Mouse (Mus musculus): ENCODE data around the gene Rnf41. TPM values are rescaled to one million over a fixed set of nuclear protein-coding genes. Genes with fewer than 3 reads are reported as not detected.
A peak's percentile ranks its signal among the peaks of the same experiment; 100 is the strongest.

Rnf41 gene
- polyA plus RNA-seq, 1 experiment from 2014 or later, result 105 TPM

GRCm38 (mm10) chr10:128409692-128410559 lies 1.5 kb upstream of the Rnf41 start:
- Histone ChIP-seq H3K4me2 (ENCODE audit: low read length) (peak overlapping the region; percentile 98), H3K9me3 (replicated peaks; ENCODE audit: control insufficient read depth, low read length, poor library complexity, severe bottlenecking) (no peaks in the 10 kb centered on the region), H3K27ac (ENCODE audit: low read length) (peak overlapping the region; percentile 89), H3K9ac (ENCODE audit: low read depth, low read length) (peak overlapping the region; percentile 85), H3K36me3 (ENCODE audit: control insufficient read depth, insufficient read depth, low read length) (peaks cover 4% of the 10 kb centered on the region; the same call in 1 of the 2 replicates), H3K4me1 (ENCODE audit: control insufficient read depth, insufficient read depth, low read length) (peaks cover 39% of the 10 kb centered on the region), H3K27me3 (ENCODE audit: control insufficient read depth, insufficient read depth, low read depth, low read length) (no peaks in the 10 kb centered on the region), H3K4me3 (ENCODE audit: low read depth, low read length) (peak overlapping the region; percentile 71)
- WGBS, result 6% methylated on average over 36 of the region's 36 CpGs
- peak; percentile 85 for ATAC-seq

GRCm38 (mm10) chr10:128410560-128410845 lies 954 bp upstream of the Rnf41 start:
- H3K9me3 ChIP-seq (replicated peaks; ENCODE audit: control insufficient read depth, low read length, poor library complexity, severe bottlenecking), result no peaks in the 10 kb centered on the region
- peak overlapping the region; percentile 71 for H3K4me3 ChIP-seq (ENCODE audit: low read depth, low read length)
- ATAC-seq, result no peak
- H3K4me1 ChIP-seq (ENCODE audit: control insufficient read depth, insufficient read depth, low read length), result peaks cover 39% of the 10 kb centered on the region
- H3K36me3 ChIP-seq (ENCODE audit: control insufficient read depth, insufficient read depth, low read length), result peaks cover 5% of the 10 kb centered on the region; the same call in 1 of the 2 replicates
- 21% methylated on average over 4 of the region's 4 CpGs for WGBS
- peak overlapping the region; percentile 98 for H3K4me2 ChIP-seq (ENCODE audit: low read length)
- H3K27ac ChIP-seq (ENCODE audit: low read length), result peak overlapping the region; percentile 35
- peak overlapping the region; percentile 80; the same call in 1 of the 2 replicates for H3K9ac ChIP-seq (ENCODE audit: low read depth, low read length)
- H3K27me3 ChIP-seq (ENCODE audit: control insufficient read depth, insufficient read depth, low read depth, low read length), result no peaks in the 10 kb centered on the region

GRCm38 (mm10) chr10:128412055-128412381 lies 561 bp downstream of the Rnf41 start:
- Histone ChIP-seq H3K9ac (ENCODE audit: low read depth, low read length) (peak overlapping the region; percentile 80), H3K27ac (ENCODE audit: low read length) (peak overlapping the region; percentile 90), H3K27me3 (ENCODE audit: control insufficient read depth, insufficient read depth, low read depth, low read length) (no peaks in the 10 kb centered on the region), H3K4me1 (ENCODE audit: control insufficient read depth, insufficient read depth, low read length) (peaks cover 39% of the 10 kb centered on the region), H3K9me3 (replicated peaks; ENCODE audit: control insufficient read depth, low read length, poor library complexity, severe bottlenecking) (no peaks in the 10 kb centered on the region), H3K4me2 (ENCODE audit: low read length) (peak overlapping the region; percentile 98), H3K4me3 (ENCODE audit: low read depth, low read length) (peak overlapping the region; percentile 71), H3K36me3 (ENCODE audit: control insufficient read depth, insufficient read depth, low read length) (peaks cover 6% of the 10 kb centered on the region)
- no peak; the same call in 1 of the 2 replicates for ATAC-seq
- WGBS, result 0% methylated on average over 14 of the region's 14 CpGs

GRCm38 (mm10) chr10:128412558-128412957 lies 1.1 kb downstream of the Rnf41 start:
- WGBS, result 48% methylated on average over 1 of the region's 1 CpGs
- peaks cover 39% of the 10 kb centered on the region for H3K4me1 ChIP-seq (ENCODE audit: control insufficient read depth, insufficient read depth, low read length)

GRCm38 (mm10) chr10:128413076-128413475 lies 1.6 kb downstream of the Rnf41 start:
- Histone ChIP-seq H3K9me3 (replicated peaks; ENCODE audit: control insufficient read depth, low read length, poor library complexity, severe bottlenecking) (no peaks in the 10 kb centered on the region), H3K4me3 (ENCODE audit: low read depth, low read length) (peak overlapping the region; percentile 71; the same call in 1 of the 2 replicates), H3K9ac (ENCODE audit: low read depth, low read length) (no peak overlapping the region; the same call in 1 of the 2 replicates), H3K36me3 (ENCODE audit: control insufficient read depth, insufficient read depth, low read length) (peaks cover 8% of the 10 kb centered on the region), H3K27ac (ENCODE audit: low read length) (no peak overlapping the region), H3K27me3 (ENCODE audit: control insufficient read depth, insufficient read depth, low read depth, low read length) (no peaks in the 10 kb centered on the region), H3K4me2 (ENCODE audit: low read length) (peak overlapping the region; percentile 98), H3K4me1 (ENCODE audit: control insufficient read depth, insufficient read depth, low read length) (peaks cover 36% of the 10 kb centered on the region)
- WGBS, result 86% methylated on average over 1 of the region's 1 CpGs
- ATAC-seq, result no peak

More at GRCm38 (mm10) chr10:128412558-128412957, 1.1 kb downstream of the Rnf41 start:
- no peak for ATAC-seq
- peak overlapping the region; percentile 80 for H3K9ac ChIP-seq (ENCODE audit: low read depth, low read length)
- H3K4me2 ChIP-seq (ENCODE audit: low read length), result peak overlapping the region; percentile 98
- no peaks in the 10 kb centered on the region for H3K9me3 ChIP-seq (replicated peaks; ENCODE audit: control insufficient read depth, low read length, poor library complexity, severe bottlenecking)
- H3K27ac ChIP-seq (ENCODE audit: low read length), result peak overlapping the region; percentile 90; the same call in 1 of the 2 replicates
- H3K36me3 ChIP-seq (ENCODE audit: control insufficient read depth, insufficient read depth, low read length), result peaks cover 6% of the 10 kb centered on the region
- H3K4me3 ChIP-seq (ENCODE audit: low read depth, low read length), result peak overlapping the region; percentile 71
- no peaks in the 10 kb centered on the region for H3K27me3 ChIP-seq (ENCODE audit: control insufficient read depth, insufficient read depth, low read depth, low read length)

GRCm38 (mm10) chr10:128414848-128415247 lies 3.4 kb downstream of the Rnf41 start:
- ATAC-seq, result no peak
- 87% methylated on average over 5 of the region's 5 CpGs for WGBS
- H3K9ac ChIP-seq (ENCODE audit: low read depth, low read length), result no peak overlapping the region
- no peaks in the 10 kb centered on the region for H3K9me3 ChIP-seq (replicated peaks; ENCODE audit: control insufficient read depth, low read length, poor library complexity, severe bottlenecking)
- no peak overlapping the region for H3K27ac ChIP-seq (ENCODE audit: low read length)
- peaks cover 12% of the 10 kb centered on the region for H3K36me3 ChIP-seq (ENCODE audit: control insufficient read depth, insufficient read depth, low read length)
- no peak overlapping the region for H3K4me2 ChIP-seq (ENCODE audit: low read length)
- peaks cover 28% of the 10 kb centered on the region for H3K4me1 ChIP-seq (ENCODE audit: control insufficient read depth, insufficient read depth, low read length)
- H3K27me3 ChIP-seq (ENCODE audit: control insufficient read depth, insufficient read depth, low read depth, low read length), result no peaks in the 10 kb centered on the region
- no peak overlapping the region for H3K4me3 ChIP-seq (ENCODE audit: low read depth, low read length)

- H3K4me2 ChIP-seq (ENCODE audit: low read length), result no peak overlapping the region
- no peak for ATAC-seq
- H3K9ac ChIP-seq (ENCODE audit: low read depth, low read length), result no peak overlapping the region
- 80% methylated on average over 5 of the region's 5 CpGs for WGBS
- no peak overlapping the region for H3K27ac ChIP-seq (ENCODE audit: low read length)
- no peaks in the 10 kb centered on the region for H3K4me1 ChIP-seq (ENCODE audit: control insufficient read depth, insufficient read depth, low read length)
- no peaks in the 10 kb centered on the region for H3K9me3 ChIP-seq (replicated peaks; ENCODE audit: control insufficient read depth, low read length, poor library complexity, severe bottlenecking)
- H3K27me3 ChIP-seq (ENCODE audit: control insufficient read depth, insufficient read depth, low read depth, low read length), result no peaks in the 10 kb centered on the region
- peaks cover 18% of the 10 kb centered on the region for H3K36me3 ChIP-seq (ENCODE audit: control insufficient read depth, insufficient read depth, low read length)
- no peak overlapping the region for H3K4me3 ChIP-seq (ENCODE audit: low read depth, low read length)
These were observed 11.0 kb downstream of the Rnf41 start for GRCm38 (mm10) chr10:128422426-128422825.

GRCm38 (mm10) chr10:128424604-128425003 lies 13.1 kb downstream of the Rnf41 start:
- no peak overlapping the region for H3K4me3 ChIP-seq (ENCODE audit: low read depth, low read length)
- H3K27me3 ChIP-seq (ENCODE audit: control insufficient read depth, insufficient read depth, low read depth, low read length), result no peaks in the 10 kb centered on the region
- no peak overlapping the region for H3K4me2 ChIP-seq (ENCODE audit: low read length)
- H3K36me3 ChIP-seq (ENCODE audit: control insufficient read depth, insufficient read depth, low read length), result peaks cover 21% of the 10 kb centered on the region
- no peak overlapping the region for H3K9ac ChIP-seq (ENCODE audit: low read depth, low read length)
- H3K27ac ChIP-seq (ENCODE audit: low read length), result no peak overlapping the region
- no peaks in the 10 kb centered on the region for H3K4me1 ChIP-seq (ENCODE audit: control insufficient read depth, insufficient read depth, low read length)
- no peaks in the 10 kb centered on the region for H3K9me3 ChIP-seq (replicated peaks; ENCODE audit: control insufficient read depth, low read length, poor library complexity, severe bottlenecking)
- ATAC-seq, result no peak
- WGBS, result 75% methylated on average over 7 of the region's 7 CpGs

- H3K27me3 ChIP-seq (ENCODE audit: control insufficient read depth, insufficient read depth, low read depth, low read length), result no peaks in the 10 kb centered on the region
- H3K4me2 ChIP-seq (ENCODE audit: low read length), result no peak overlapping the region
- H3K9ac ChIP-seq (ENCODE audit: low read depth, low read length), result no peak overlapping the region
- H3K27ac ChIP-seq (ENCODE audit: low read length), result no peak overlapping the region
- H3K4me1 ChIP-seq (ENCODE audit: control insufficient read depth, insufficient read depth, low read length), result no peaks in the 10 kb centered on the region
- 94% methylated on average over 3 of the region's 3 CpGs for WGBS
- H3K9me3 ChIP-seq (replicated peaks; ENCODE audit: control insufficient read depth, low read length, poor library complexity, severe bottlenecking), result no peaks in the 10 kb centered on the region
- H3K36me3 ChIP-seq (ENCODE audit: control insufficient read depth, insufficient read depth, low read length), result peaks cover 24% of the 10 kb centered on the region
- no peak overlapping the region for H3K4me3 ChIP-seq (ENCODE audit: low read depth, low read length)
- ATAC-seq, result no peak
These were observed 13.8 kb downstream of the Rnf41 start for GRCm38 (mm10) chr10:128425260-128425659.

Measured in midbrain, embryonic 16.5 days (tissue).